ENCODE assay signal across 12 mouse cellular contexts in the genomic region with DNA sequence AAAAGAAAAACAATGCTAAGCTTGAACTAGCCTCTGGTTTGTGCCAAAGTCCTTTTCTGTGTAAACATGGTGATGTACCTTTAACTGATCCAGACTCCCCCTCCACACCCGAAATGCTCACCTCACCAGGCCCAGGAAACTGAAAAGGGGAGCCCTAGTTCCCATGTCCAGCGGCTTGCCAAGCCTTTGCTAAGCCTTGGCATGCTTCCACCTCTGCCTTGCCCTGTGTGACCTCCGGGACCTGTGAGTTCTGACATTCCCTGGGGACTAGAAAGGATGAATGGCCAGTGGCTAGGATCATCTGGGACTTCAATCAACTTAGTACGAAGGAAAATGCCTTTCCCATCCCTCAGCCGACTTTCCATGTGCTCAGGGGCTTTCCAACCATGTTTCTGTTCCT.
DNase-seq lines count a peak whose midpoint lies in the region; ATAC-seq lines count a peak whose summit lies in the region.
"Had no signal": no experiment of that assay in that cellular context is flagged by ENCODE, and none has a peak within 500 bp of the region (broad histone marks: within the 10 kb centered on the region; RNA-seq: fewer than 3 reads in every experiment).

No protein-coding gene starts in this region.

- no peak overlapping the region for H3K4me3 ChIP-seq in forebrain, embryonic 15.5 days
- H3K4me3 ChIP-seq: embryonic facial prominence, embryonic 15.5 days; hindbrain, embryonic 15.5 days; midbrain, embryonic 10.5 days; neural tube, embryonic 15.5 days had no signal

- H3K9me3 ChIP-seq in forebrain, embryonic 15.5 days: no peaks in the 10 kb centered on the region
- H3K9me3 ChIP-seq: embryonic facial prominence, embryonic 15.5 days; hindbrain, embryonic 15.5 days; midbrain, embryonic 10.5 days; neural tube, embryonic 15.5 days had no signal

- ATAC-seq in forebrain, embryonic 15.5 days (replicated peaks): no peak

- no peaks in the 10 kb centered on the region for H3K36me3 ChIP-seq in forebrain, embryonic 15.5 days
- H3K36me3 ChIP-seq: embryonic facial prominence, embryonic 15.5 days; hindbrain, embryonic 15.5 days; midbrain, embryonic 10.5 days; neural tube, embryonic 15.5 days had no signal

- no peak overlapping the region for H3K4me2 ChIP-seq in forebrain, embryonic 15.5 days (replicated peaks)
- H3K4me2 ChIP-seq: embryonic facial prominence, embryonic 15.5 days; hindbrain, embryonic 15.5 days; neural tube, embryonic 15.5 days had no signal

- H3K4me1 ChIP-seq in forebrain, embryonic 15.5 days: no peaks in the 10 kb centered on the region
- H3K4me1 ChIP-seq: embryonic facial prominence, embryonic 15.5 days; hindbrain, embryonic 15.5 days had no signal

- no peak overlapping the region for H3K27ac ChIP-seq in forebrain, embryonic 15.5 days (replicated peaks)
- H3K27ac ChIP-seq: embryonic facial prominence, embryonic 15.5 days; hindbrain, embryonic 15.5 days; midbrain, embryonic 10.5 days; neural tube, embryonic 15.5 days had no signal

- H3K9ac ChIP-seq in forebrain, embryonic 15.5 days (replicated peaks): no peak overlapping the region
- H3K9ac ChIP-seq: embryonic facial prominence, embryonic 15.5 days; hindbrain, embryonic 15.5 days; neural tube, embryonic 15.5 days had no signal

- no peaks in the 10 kb centered on the region for H3K27me3 ChIP-seq in forebrain, embryonic 15.5 days
- H3K27me3 ChIP-seq: embryonic facial prominence, embryonic 15.5 days; hindbrain, embryonic 15.5 days; neural tube, embryonic 15.5 days had no signal

- DNase-seq in lung, postnatal 14 days: peak; percentile 13
- no peak for DNase-seq in lung, postnatal 10 days
- peak; percentile 50 for DNase-seq in adrenal gland, postnatal 25 days
- peak; percentile 90 for DNase-seq in heart, adult 8-10 months (ENCODE audit: low spot score)
- DNase-seq in kidney, postnatal 36 days: peak; percentile 81 to 86
- DNase-seq in right cerebral cortex, adult 2 months (ENCODE audit: low spot score in 2 of 2): no peak
- DNase-seq: cerebellum, adult 8-10 months had no signal

- 69% methylated on average over 5 of the region's 5 CpGs for WGBS in forebrain, embryonic 15.5 days

Comparison
In these comparisons a context has a peak if more than half of its experiments do, and no peak if none do; other contexts are left out.
1. DNase-seq: peak in lung, postnatal 14 days (single experiment), adrenal gland, postnatal 25 days (single experiment), heart, adult 8-10 months (single experiment) and kidney, postnatal 36 days (2 of 2); none in lung, postnatal 10 days (single experiment) and right cerebral cortex, adult 2 months (0 of 2).